Mouse (Mus musculus): ENCODE data around the gene Cdh15.

- TF ChIP-seq CTCF (IDR thresholded peaks at IDR 0.05) (no peak), EP300 (IDR thresholded peaks at IDR 0.05) (no peak)
Measured at GRCm38 (mm10) chr8:122873171-122873570, 25.4 kb downstream of the Cdh15 start.

Measured in lung, postnatal 0 days (tissue).